Mouse (Mus musculus): ENCODE results near the gene Slc43a1. TPM values are rescaled to one million over a fixed set of nuclear protein-coding genes. Genes with fewer than 3 reads are reported as not detected.

Gene Slc43a1
- polyA plus RNA-seq, 1 experiment from 2014 or later, result 28.0 TPM

DNA sequence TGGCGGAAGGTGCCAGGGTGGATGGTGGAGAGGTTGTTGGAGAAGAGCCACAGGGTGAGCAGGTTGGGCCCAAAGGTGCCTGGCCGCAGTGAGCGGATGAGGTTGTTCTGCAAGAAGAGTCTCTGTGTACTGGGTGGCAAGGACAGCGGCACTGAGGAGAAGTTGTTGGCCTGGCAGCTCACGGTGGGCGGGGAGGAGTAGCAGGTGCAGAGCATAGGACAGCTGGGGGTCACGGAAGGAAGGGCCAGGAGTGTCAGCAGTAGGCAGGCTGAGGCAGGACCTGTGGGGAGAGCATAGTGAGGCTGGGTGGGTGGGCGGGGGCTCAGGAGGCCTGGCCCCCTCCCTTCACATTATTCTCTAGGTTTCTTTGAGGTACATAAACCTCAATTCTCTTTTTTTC, 41.9 kb downstream of the Slc43a1 start:
- DNase-seq (ENCODE audit: low spot score), result no peak
- Histone ChIP-seq H3K4me3 (ENCODE audit: low read depth, low read length) (no peak overlapping the region), H3K27me3 (ENCODE audit: control insufficient read depth, insufficient read depth, low read length) (peaks cover 31% of the 10 kb centered on the region), H3K4me2 (ENCODE audit: low read depth, low read length) (no peak overlapping the region), H3K36me3 (replicated peaks; ENCODE audit: control insufficient read depth, insufficient read depth, low read depth, low read length) (no peaks in the 10 kb centered on the region), H3K27ac (replicated peaks; ENCODE audit: low read depth, low read length) (no peak overlapping the region), H3K9me3 (replicated peaks; ENCODE audit: control insufficient read depth, low read length) (no peaks in the 10 kb centered on the region), H3K4me1 (ENCODE audit: control insufficient read depth, insufficient read depth, low read length) (no peaks in the 10 kb centered on the region; the same call in 1 of the 2 replicates), H3K9ac (replicated peaks; ENCODE audit: low read length) (no peak overlapping the region)
- WGBS, result 76% methylated on average over 8 of the region's 8 CpGs
- ATAC-seq (replicated peaks; ENCODE audit: insufficient number of reproducible peaks, low FRiP score, low TSS enrichment, low read depth), result no peak

DNA sequence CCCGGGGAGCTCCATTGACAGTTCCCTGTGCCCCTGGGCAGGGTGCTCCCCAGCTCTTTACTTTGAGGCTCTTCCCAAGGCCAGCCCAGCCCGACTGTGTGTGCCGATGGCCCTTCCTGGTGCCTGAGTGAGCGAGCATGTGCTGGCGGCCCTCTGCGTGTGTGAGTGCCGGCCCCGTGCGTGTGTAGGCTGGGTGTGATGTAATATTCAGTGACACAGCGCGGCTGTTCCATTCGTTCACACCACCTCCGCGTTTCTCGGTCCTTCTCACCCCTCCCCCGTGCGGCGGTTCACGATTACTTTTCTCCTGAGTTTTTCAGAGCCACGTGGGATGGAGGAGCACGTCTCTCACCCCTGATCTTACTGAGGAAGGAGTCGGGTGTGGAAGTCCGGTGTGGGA, 44.0 kb downstream of the Slc43a1 start:
- H3K27me3 ChIP-seq (ENCODE audit: control insufficient read depth, insufficient read depth, low read length), result peaks cover 51% of the 10 kb centered on the region
- ATAC-seq (replicated peaks; ENCODE audit: insufficient number of reproducible peaks, low FRiP score, low TSS enrichment, low read depth) (no peak), DNase-seq (ENCODE audit: low spot score) (no peak)
- no peaks in the 10 kb centered on the region for H3K9me3 ChIP-seq (replicated peaks; ENCODE audit: control insufficient read depth, low read length)
- peak overlapping the region; percentile 40 for H3K4me2 ChIP-seq (ENCODE audit: low read depth, low read length)
- 5% methylated on average over 23 of the region's 23 CpGs for WGBS
- no peak overlapping the region for H3K27ac ChIP-seq (replicated peaks; ENCODE audit: low read depth, low read length)
- peaks cover 3% of the 10 kb centered on the region for H3K4me1 ChIP-seq (ENCODE audit: control insufficient read depth, insufficient read depth, low read length)
- H3K9ac ChIP-seq (replicated peaks; ENCODE audit: low read length), result no peak overlapping the region
- no peak overlapping the region for H3K4me3 ChIP-seq (ENCODE audit: low read depth, low read length)
- no peaks in the 10 kb centered on the region for H3K36me3 ChIP-seq (replicated peaks; ENCODE audit: control insufficient read depth, insufficient read depth, low read depth, low read length)

DNA sequence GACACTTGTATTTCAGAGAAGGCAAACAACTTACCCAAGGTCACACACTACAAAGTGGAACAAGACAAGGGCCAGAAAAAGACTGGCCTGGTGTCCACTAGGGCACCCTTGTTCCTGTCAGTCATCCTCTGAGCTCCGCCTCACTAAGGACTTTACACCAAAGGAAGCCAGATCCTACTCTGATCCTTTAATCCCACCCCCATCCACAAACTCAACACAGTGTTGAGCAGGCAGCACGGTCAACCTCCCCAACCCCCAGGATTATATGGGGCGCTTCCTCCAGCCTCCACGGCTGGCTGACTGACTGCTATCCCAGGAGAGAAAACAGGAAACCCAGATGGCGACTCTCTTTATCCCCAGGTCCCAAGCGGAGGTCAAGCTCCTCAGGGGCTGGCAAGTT, 44.4 kb downstream of the Slc43a1 start:
- H3K4me1 ChIP-seq (ENCODE audit: control insufficient read depth, insufficient read depth, low read length), result peaks cover 8% of the 10 kb centered on the region
- under 1% methylated on average over 6 of the region's 6 CpGs for WGBS
- peak overlapping the region; percentile 3; the same call in 1 of the 2 replicates for H3K4me3 ChIP-seq (ENCODE audit: low read depth, low read length)
- H3K9me3 ChIP-seq (replicated peaks; ENCODE audit: control insufficient read depth, low read length), result no peaks in the 10 kb centered on the region
- no peak overlapping the region for H3K9ac ChIP-seq (replicated peaks; ENCODE audit: low read length)
- H3K4me2 ChIP-seq (ENCODE audit: low read depth, low read length), result peak overlapping the region; percentile 40
- peak; percentile 27; the same call in 1 of the 2 replicates for ATAC-seq (replicated peaks; ENCODE audit: insufficient number of reproducible peaks, low FRiP score, low TSS enrichment, low read depth)
- H3K36me3 ChIP-seq (replicated peaks; ENCODE audit: control insufficient read depth, insufficient read depth, low read depth, low read length), result no peaks in the 10 kb centered on the region
- no peak overlapping the region for H3K27ac ChIP-seq (replicated peaks; ENCODE audit: low read depth, low read length)
- DNase-seq (ENCODE audit: low spot score), result no peak
- peaks cover 56% of the 10 kb centered on the region for H3K27me3 ChIP-seq (ENCODE audit: control insufficient read depth, insufficient read depth, low read length)

DNA sequence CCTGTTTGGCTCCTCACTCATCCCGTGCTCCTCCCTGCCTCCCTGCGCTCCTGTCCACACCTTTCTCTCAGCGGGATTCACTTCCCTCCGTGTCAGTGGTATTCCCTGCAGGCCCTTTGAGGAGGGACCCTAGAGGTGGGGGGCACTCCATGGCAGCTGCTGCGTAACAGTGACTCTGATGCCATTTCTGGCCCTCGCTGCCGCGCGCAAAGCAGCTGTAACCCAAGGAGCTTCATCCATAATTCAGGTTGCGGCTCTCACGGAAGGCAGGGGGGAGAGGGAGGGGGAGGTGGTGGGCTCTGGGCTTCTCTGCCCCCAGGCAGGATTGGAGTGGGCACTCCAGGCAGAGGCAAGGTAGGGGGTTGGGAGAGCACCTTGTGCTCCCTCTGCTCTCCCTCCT, 44.9 kb downstream of the Slc43a1 start:
- Histone ChIP-seq H3K4me3 (ENCODE audit: low read depth, low read length) (peak overlapping the region; percentile 3; the same call in 1 of the 2 replicates), H3K9ac (replicated peaks; ENCODE audit: low read length) (no peak overlapping the region), H3K4me1 (ENCODE audit: control insufficient read depth, insufficient read depth, low read length) (peaks cover 8% of the 10 kb centered on the region), H3K36me3 (replicated peaks; ENCODE audit: control insufficient read depth, insufficient read depth, low read depth, low read length) (no peaks in the 10 kb centered on the region), H3K9me3 (replicated peaks; ENCODE audit: control insufficient read depth, low read length) (no peaks in the 10 kb centered on the region), H3K27ac (replicated peaks; ENCODE audit: low read depth, low read length) (no peak overlapping the region), H3K4me2 (ENCODE audit: low read depth, low read length) (peak overlapping the region; percentile 40), H3K27me3 (ENCODE audit: control insufficient read depth, insufficient read depth, low read length) (peaks cover 58% of the 10 kb centered on the region)
- ATAC-seq (replicated peaks; ENCODE audit: insufficient number of reproducible peaks, low FRiP score, low TSS enrichment, low read depth) (no peak), DNase-seq (ENCODE audit: low spot score) (peak; percentile 62)
- 4% methylated on average over 11 of the region's 11 CpGs for WGBS

DNA sequence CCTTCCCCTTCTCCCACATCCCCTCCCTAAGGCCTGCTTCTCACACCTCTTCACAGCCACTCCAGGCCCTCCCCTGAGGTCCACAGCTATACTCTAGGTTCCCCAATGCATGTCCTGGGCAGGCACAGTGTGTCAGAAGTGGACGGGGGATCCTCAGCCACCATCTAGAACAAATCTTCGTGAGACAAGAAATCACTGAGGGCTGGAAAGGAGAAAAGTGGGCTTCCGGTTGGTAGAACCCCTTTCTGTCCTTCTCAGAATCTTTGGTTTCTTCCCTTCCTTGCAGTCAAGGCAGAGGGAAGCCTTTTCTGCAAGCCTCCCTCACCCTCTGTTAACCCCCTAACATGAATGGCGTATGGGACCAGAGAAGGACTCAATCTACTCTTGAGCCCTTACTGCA, 45.3 kb downstream of the Slc43a1 start:
- Histone ChIP-seq H3K4me1 (ENCODE audit: control insufficient read depth, insufficient read depth, low read length) (peaks cover 8% of the 10 kb centered on the region), H3K27ac (replicated peaks; ENCODE audit: low read depth, low read length) (no peak overlapping the region), H3K9ac (replicated peaks; ENCODE audit: low read length) (no peak overlapping the region), H3K27me3 (ENCODE audit: control insufficient read depth, insufficient read depth, low read length) (peaks cover 62% of the 10 kb centered on the region), H3K9me3 (replicated peaks; ENCODE audit: control insufficient read depth, low read length) (no peaks in the 10 kb centered on the region), H3K4me3 (ENCODE audit: low read depth, low read length) (no peak overlapping the region), H3K36me3 (replicated peaks; ENCODE audit: control insufficient read depth, insufficient read depth, low read depth, low read length) (no peaks in the 10 kb centered on the region), H3K4me2 (ENCODE audit: low read depth, low read length) (peak overlapping the region; percentile 40; the same call in 1 of the 2 replicates)
- DNase-seq (ENCODE audit: low spot score), result no peak
- 60% methylated on average over 4 of the region's 4 CpGs for WGBS
- no peak for ATAC-seq (replicated peaks; ENCODE audit: insufficient number of reproducible peaks, low FRiP score, low TSS enrichment, low read depth)

DNA sequence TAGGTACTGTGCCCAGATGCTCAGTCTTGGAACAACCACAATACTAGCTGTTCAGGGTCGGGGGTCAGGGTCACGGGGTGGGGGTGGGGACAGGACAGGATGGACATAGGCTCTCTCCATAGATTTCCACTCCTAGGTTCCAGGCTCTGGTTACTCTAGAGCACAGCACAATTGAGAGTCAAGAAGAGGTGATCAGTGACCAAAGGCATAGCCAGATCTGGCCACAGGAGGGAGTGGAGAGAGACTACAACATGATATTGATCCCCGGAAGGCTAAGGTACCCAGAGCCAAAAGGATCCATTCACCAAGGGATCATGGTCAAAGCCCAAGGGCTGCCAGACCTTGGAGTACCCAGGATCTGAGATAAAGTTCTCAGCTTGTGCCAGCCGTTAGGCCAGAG, 46.0 kb downstream of the Slc43a1 start:
- no peak overlapping the region for H3K27ac ChIP-seq (replicated peaks; ENCODE audit: low read depth, low read length)
- peaks cover 8% of the 10 kb centered on the region for H3K4me1 ChIP-seq (ENCODE audit: control insufficient read depth, insufficient read depth, low read length)
- H3K4me2 ChIP-seq (ENCODE audit: low read depth, low read length), result no peak overlapping the region
- H3K4me3 ChIP-seq (ENCODE audit: low read depth, low read length), result peak overlapping the region; percentile 61; the same call in 1 of the 2 replicates
- no peak for DNase-seq (ENCODE audit: low spot score)
- no peaks in the 10 kb centered on the region for H3K9me3 ChIP-seq (replicated peaks; ENCODE audit: control insufficient read depth, low read length)
- no peak overlapping the region for H3K9ac ChIP-seq (replicated peaks; ENCODE audit: low read length)
- H3K27me3 ChIP-seq (ENCODE audit: control insufficient read depth, insufficient read depth, low read length), result peaks cover 69% of the 10 kb centered on the region
- no peaks in the 10 kb centered on the region for H3K36me3 ChIP-seq (replicated peaks; ENCODE audit: control insufficient read depth, insufficient read depth, low read depth, low read length)
- ATAC-seq (replicated peaks; ENCODE audit: insufficient number of reproducible peaks, low FRiP score, low TSS enrichment, low read depth), result no peak
- WGBS, result 50% methylated on average over 4 of the region's 4 CpGs

DNA sequence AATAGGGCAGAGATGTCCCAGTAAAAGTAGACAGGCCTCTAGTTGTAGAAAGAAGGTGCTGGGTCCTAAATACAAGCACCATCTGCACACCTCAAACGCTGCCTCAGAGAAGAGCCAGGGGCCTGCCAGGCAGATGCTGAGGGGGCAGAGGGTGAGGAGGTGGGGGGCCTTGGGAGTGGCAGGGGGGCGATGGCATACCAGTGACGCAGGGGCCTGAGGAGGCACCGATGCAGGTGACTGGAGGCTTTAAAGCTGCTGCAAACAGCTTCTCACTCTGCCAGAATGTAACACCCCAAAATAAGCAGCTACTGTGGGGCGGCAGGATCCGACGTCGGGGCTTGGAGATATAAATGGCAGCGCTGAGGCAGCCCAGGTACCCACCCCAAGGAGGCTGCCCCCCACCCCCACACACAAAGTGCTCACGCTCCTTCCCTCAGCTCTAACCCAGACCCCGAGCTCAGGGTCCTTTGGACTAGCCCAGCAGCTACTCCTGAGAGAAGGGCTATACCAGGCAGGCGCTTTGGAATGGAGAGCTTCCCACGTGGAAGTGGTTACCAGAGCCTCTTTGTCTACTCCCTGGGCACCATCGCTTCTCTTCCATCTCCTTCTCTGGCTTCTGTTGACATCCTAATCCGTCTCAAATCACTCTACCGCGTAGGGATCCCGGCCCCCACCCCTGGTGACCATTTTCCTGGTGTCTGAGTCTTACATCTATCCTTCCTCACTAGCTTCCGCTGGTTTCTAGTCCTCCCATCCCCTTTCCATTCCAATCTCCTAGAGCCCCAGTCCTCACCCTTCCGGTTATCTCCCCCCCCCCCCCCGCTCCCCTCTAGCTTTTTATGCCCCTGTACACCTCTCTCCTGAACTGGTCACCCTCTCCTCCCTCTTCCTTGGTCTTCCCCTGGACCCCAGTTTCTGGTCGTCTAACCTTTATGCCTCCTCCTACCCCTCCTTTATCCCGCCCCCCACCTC, 46.7 kb downstream of the Slc43a1 start:
- peaks cover 8% of the 10 kb centered on the region for H3K4me1 ChIP-seq (ENCODE audit: control insufficient read depth, insufficient read depth, low read length)
- no peak for ATAC-seq (replicated peaks; ENCODE audit: insufficient number of reproducible peaks, low FRiP score, low TSS enrichment, low read depth)
- no peak for DNase-seq (ENCODE audit: low spot score)
- WGBS, result 6% methylated on average over 21 of the region's 23 CpGs
- H3K9ac ChIP-seq (replicated peaks; ENCODE audit: low read length), result no peak overlapping the region
- no peaks in the 10 kb centered on the region for H3K36me3 ChIP-seq (replicated peaks; ENCODE audit: control insufficient read depth, insufficient read depth, low read depth, low read length)
- H3K27ac ChIP-seq (replicated peaks; ENCODE audit: low read depth, low read length), result no peak overlapping the region
- H3K27me3 ChIP-seq (ENCODE audit: control insufficient read depth, insufficient read depth, low read length), result peaks cover 71% of the 10 kb centered on the region
- H3K4me3 ChIP-seq (ENCODE audit: low read depth, low read length), result peak overlapping the region; percentile 61
- peak overlapping the region; percentile 10 for H3K4me2 ChIP-seq (ENCODE audit: low read depth, low read length)
- no peaks in the 10 kb centered on the region for H3K9me3 ChIP-seq (replicated peaks; ENCODE audit: control insufficient read depth, low read length)

DNA sequence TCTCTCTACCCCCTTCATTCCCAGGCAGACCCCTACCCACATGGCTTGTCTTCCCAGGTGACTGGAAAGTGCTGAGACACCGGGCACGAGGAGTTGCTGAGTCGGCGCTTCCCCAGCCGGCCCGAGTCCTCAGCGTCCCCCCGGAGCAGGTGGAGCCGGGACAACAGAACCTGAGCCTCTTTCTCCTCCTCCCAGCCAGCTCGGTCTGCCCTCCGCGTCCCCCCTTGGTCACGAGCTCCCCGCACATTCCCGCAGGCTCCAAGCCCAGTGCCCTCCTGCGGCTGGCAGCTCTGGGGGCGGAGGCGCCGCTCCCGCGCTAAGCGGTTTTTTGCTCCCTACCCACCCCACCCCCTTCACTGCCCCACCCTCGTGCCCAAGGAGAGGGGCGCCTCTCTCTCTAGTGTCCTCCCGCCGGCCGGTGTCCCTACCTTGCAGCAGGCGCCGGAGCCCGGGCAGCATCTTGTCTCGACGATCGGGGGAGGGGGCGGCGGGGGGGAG, 47.6 kb downstream of the Slc43a1 start, which contains the start of gene Rtn4rl2:
Gene Rtn4rl2 (minus strand): TSS at position 477 of the 498 bp plus-strand sequence.
- under 1% methylated on average over 28 of the region's 35 CpGs for WGBS
- H3K4me3 ChIP-seq (ENCODE audit: low read depth, low read length), result peak within 1 kb of the TSS; percentile 61
- H3K4me1 ChIP-seq (ENCODE audit: control insufficient read depth, insufficient read depth, low read length), result peaks cover 8% of the 10 kb centered on the region
- no peaks in the 10 kb centered on the region for H3K36me3 ChIP-seq (replicated peaks; ENCODE audit: control insufficient read depth, insufficient read depth, low read depth, low read length)
- H3K27ac ChIP-seq (replicated peaks; ENCODE audit: low read depth, low read length), result no peak within 1 kb of the TSS
- peaks cover 75% of the 10 kb centered on the region for H3K27me3 ChIP-seq (ENCODE audit: control insufficient read depth, insufficient read depth, low read length)
- H3K9ac ChIP-seq (replicated peaks; ENCODE audit: low read length), result peak within 1 kb of the TSS; percentile 46
- ATAC-seq (replicated peaks; ENCODE audit: insufficient number of reproducible peaks, low FRiP score, low TSS enrichment, low read depth) (peak; percentile 21; the same call in 1 of the 2 replicates), DNase-seq (ENCODE audit: low spot score) (no peak)
- peak within 1 kb of the TSS; percentile 84 for H3K4me2 ChIP-seq (ENCODE audit: low read depth, low read length)
- no peaks in the 10 kb centered on the region for H3K9me3 ChIP-seq (replicated peaks; ENCODE audit: control insufficient read depth, low read length)

All from embryonic facial prominence, embryonic 11.5 days (tissue).